Mouse (Mus musculus) limb, embryonic 13.5 days (tissue): ENCODE data around the gene Morn3. TPM values are rescaled to one million over a fixed set of nuclear protein-coding genes. Genes with fewer than 3 reads are reported as not detected.

ENCODE experiments used
- ATAC-seq: fragments of 200-750 bp; cut with Nextera tagmentation; 2 replicates; pipeline ENCODE4 v1.8.0; 2017; ENCODE audit warnings: low read depth, moderate number of reproducible peaks, moderate TSS enrichment; ENCODE audit not compliant: low FRiP score
- H3K27ac ChIP-seq: fragments of 300-500 bp; sonication (generic); 2 replicates; pipeline ENCODE4 v1.5.1; 2015; ENCODE audit warnings: inconsistent platforms, mild to moderate bottlenecking, moderate library complexity
- H3K27me3 ChIP-seq: fragments of 300-500 bp; sonication (generic); 2 replicates; pipeline ENCODE4 v1.6.1; 2015; ENCODE audit warnings: mild to moderate bottlenecking, inconsistent platforms
- H3K36me3 ChIP-seq: fragments of 300-500 bp; sonication (generic); 2 replicates; pipeline ENCODE4 v1.6.1; 2015; ENCODE audit warnings: inconsistent platforms, mild to moderate bottlenecking, moderate library complexity
- H3K4me1 ChIP-seq: fragments of 300-500 bp; sonication (generic); 2 replicates; pipeline ENCODE4 v1.6.1; 2015; ENCODE audit warnings: inconsistent platforms
- H3K4me2 ChIP-seq: fragments of 300-500 bp; sonication (generic); replicated peaks from 2 replicates; pipeline ENCODE4 v1.6.1; 2015; ENCODE audit warnings: inconsistent platforms, mild to moderate bottlenecking, moderate library complexity
- H3K4me3 ChIP-seq: fragments of 300-500 bp; sonication (generic); 2 replicates; pipeline ENCODE4 v1.5.1; 2015; ENCODE audit warnings: moderate library complexity, mild to moderate bottlenecking, inconsistent platforms
- H3K9ac ChIP-seq: fragments of 300-500 bp; sonication (generic); 2 replicates; pipeline ENCODE4 v1.6.1; 2015; ENCODE audit warnings: mild to moderate bottlenecking, inconsistent platforms
- H3K9me3 ChIP-seq: fragments of 300-500 bp; sonication (generic); 2 replicates; pipeline ENCODE4 v1.6.1; 2016; ENCODE audit warnings: inconsistent platforms
- WGBS: fragments of 180-500 bp; shearing (Covaris S2); methylation state at CpG from one replicate; pipeline ENCODE4 v1.1.7; 2015; 5-methylcytosine and 5-hydroxymethylcytosine counted together
- polyA plus RNA-seq: library from polyadenylated mRNA; unstranded; fragments of >200 nt; fragmentation: Nextera tagmentation; extraction: Ambion mirVana; gene quantifications from 2 replicates; pipeline ENCODE4 v1.2.1, GENCODE M21; 2015

Morn3 gene
- polyA plus RNA-seq, 1 experiment from 2014 or later, result not detected

DNA sequence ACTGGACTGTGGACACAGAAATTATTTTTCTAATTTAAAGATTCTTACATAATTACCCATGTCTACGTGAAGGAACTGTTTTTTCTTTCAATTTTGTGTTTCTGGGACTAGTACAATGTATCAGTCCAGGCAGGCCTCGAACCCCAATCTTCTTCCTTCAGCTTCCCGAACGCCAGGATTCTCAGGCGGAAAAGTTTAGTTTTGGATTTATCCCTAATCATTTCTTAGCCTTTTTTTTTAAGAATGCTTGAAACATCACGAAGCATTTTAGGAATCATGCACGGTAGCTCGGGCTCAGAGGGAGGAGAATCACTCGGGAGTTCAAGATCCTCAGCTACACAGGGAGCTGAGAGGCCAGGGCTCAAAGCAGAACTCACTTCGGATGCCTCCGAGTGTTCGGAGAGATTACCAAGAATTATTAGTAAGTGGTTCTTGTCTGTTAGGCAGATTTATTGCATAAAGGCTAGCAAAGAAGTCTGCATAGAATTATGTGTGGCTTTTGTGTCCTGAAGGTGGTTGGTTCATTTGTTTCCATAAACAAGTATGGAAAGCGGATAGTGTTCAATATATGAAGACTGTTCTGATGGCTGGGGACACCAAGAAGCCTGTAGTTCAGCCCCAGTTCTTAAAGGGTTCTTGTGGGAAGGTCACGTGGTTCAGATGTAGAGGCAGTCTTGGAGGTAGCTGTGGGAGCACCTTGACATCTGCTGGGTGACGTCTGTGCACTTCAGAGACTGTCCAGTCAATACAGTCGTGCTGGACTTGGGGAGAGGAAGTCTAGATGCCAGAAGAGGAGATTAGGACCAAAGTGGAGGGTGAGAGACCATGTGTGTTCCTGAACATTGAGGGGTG lies 11.7 kb upstream of the Morn3 start:
- H3K4me3 ChIP-seq, result peak overlapping the region; percentile 40
- H3K4me1 ChIP-seq, result peaks cover 18% of the 10 kb centered on the region
- ATAC-seq, result no peak
- H3K9me3 ChIP-seq, result no peaks in the 10 kb centered on the region
- peak overlapping the region; percentile 23; the same call in 1 of the 2 replicates for H3K27ac ChIP-seq
- 44% methylated on average over 16 of the region's 16 CpGs for WGBS
- H3K27me3 ChIP-seq, result no peaks in the 10 kb centered on the region
- peak overlapping the region; percentile 57 for H3K4me2 ChIP-seq
- H3K9ac ChIP-seq, result peak overlapping the region; percentile 40
- no peaks in the 10 kb centered on the region for H3K36me3 ChIP-seq

- Histone ChIP-seq H3K27ac (peak overlapping the region; percentile 23; the same call in 1 of the 2 replicates), H3K4me3 (peak overlapping the region; percentile 40), H3K36me3 (no peaks in the 10 kb centered on the region), H3K9ac (peak overlapping the region; percentile 40), H3K4me2 (peak overlapping the region; percentile 57), H3K27me3 (no peaks in the 10 kb centered on the region), H3K9me3 (no peaks in the 10 kb centered on the region), H3K4me1 (peaks cover 18% of the 10 kb centered on the region)
- 8% methylated on average over 48 of the region's 48 CpGs for WGBS
- ATAC-seq, result peak; percentile 90
Observed at GRCm38 (mm10) chr5:123057366-123058250, 10.8 kb upstream of the Morn3 start.

DNA sequence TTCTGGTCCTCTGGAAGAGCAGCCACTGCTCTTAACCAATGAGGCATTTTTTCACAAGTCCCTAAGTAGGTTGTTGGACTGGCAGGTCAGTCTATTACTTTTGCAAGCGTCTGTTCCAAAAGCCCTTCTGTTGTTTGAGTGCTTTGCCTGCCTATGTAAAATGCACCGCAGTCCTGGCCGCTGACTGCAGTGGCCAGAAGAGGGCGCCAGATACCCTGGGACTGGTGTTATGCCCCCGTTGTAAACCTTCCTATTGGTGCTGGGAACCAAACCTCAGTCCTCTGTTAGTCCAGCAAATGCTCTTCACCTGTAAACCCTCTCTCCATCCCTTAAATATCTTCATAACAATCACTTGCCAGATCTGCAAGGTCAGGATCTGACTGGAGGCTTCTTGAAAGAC lies 4.9 kb upstream of the Morn3 start:
- 79% methylated on average over 5 of the region's 5 CpGs for WGBS
- ATAC-seq, result no peak

DNA sequence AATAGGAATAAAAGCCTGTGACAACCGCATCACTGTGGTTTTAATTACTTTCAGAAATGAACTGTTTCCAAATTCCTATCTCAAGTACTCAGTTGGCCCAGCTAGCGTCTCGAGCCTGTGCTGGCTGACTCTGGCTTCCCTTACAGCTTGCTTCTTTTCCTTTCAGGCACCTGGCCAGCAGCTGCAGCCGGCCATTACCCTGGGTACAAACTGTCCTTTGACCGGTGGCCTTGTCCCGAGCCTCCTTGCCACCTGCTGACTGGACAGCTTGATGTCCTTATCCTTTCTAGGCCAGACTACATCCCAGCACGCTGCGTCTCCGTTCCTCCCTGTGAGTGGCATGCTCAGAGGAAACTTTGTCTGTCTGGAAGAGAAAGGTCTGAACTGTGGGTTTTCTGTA lies 4.1 kb upstream of the Morn3 start:
- no peak overlapping the region for H3K4me2 ChIP-seq
- 77% methylated on average over 9 of the region's 9 CpGs for WGBS

More for the DNA sequence above, 4.9 kb upstream of the Morn3 start:
- Histone ChIP-seq H3K4me1 (peaks cover 7% of the 10 kb centered on the region), H3K9me3 (no peaks in the 10 kb centered on the region), H3K36me3 (no peaks in the 10 kb centered on the region; the same call in 1 of the 2 replicates), H3K27ac (no peak overlapping the region), H3K4me3 (no peak overlapping the region), H3K4me2 (no peak overlapping the region), H3K9ac (no peak overlapping the region), H3K27me3 (no peaks in the 10 kb centered on the region)

DNA sequence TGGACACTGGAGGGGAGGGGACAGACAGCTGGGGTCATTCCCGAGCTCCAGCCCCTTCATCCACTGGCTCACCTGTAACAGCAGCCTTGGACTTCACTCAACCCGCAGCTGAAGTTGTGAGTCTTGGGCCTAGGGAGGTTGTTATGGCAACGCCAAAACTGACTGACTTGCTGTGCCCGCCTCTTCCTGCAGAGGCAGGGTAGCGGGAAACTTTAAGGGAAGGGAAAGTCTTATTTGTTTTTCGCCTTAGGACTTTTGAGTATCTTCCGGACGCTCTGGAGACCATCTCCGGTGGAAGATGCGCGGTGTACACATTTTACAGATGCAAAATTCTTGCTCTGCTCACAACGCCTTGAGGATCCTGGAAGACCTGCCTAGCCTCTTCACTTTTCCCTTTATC lies 2.5 kb upstream of the Morn3 start:
- ATAC-seq, result peak; percentile 77
- H3K4me1 ChIP-seq, result peaks cover 11% of the 10 kb centered on the region
- H3K4me3 ChIP-seq, result peak overlapping the region; percentile 31
- H3K9me3 ChIP-seq, result no peaks in the 10 kb centered on the region
- no peaks in the 10 kb centered on the region for H3K27me3 ChIP-seq
- 6% methylated on average over 12 of the region's 12 CpGs for WGBS
- H3K9ac ChIP-seq, result peak overlapping the region; percentile 57
- H3K36me3 ChIP-seq, result no peaks in the 10 kb centered on the region; the same call in 1 of the 2 replicates
- H3K4me2 ChIP-seq, result peak overlapping the region; percentile 60
- peak overlapping the region; percentile 34; the same call in 1 of the 2 replicates for H3K27ac ChIP-seq

More for the DNA sequence above, 4.1 kb upstream of the Morn3 start:
- H3K9me3 ChIP-seq, result no peaks in the 10 kb centered on the region
- H3K27me3 ChIP-seq, result no peaks in the 10 kb centered on the region
- peaks cover 7% of the 10 kb centered on the region for H3K4me1 ChIP-seq
- no peaks in the 10 kb centered on the region; the same call in 1 of the 2 replicates for H3K36me3 ChIP-seq
- H3K27ac ChIP-seq, result no peak overlapping the region
- ATAC-seq, result no peak
- no peak overlapping the region for H3K9ac ChIP-seq
- H3K4me3 ChIP-seq, result no peak overlapping the region

GRCm38 (mm10) chr5:123045561-123046295 lies 1.1 kb downstream of the Morn3 start:
- 26% methylated on average over 9 of the region's 9 CpGs for WGBS
- ATAC-seq, result 0 out of 2 replicates have a peak, but pooled peaks have one; percentile 24
- H3K27me3 ChIP-seq, result no peaks in the 10 kb centered on the region
- no peak overlapping the region for H3K4me2 ChIP-seq
- no peaks in the 10 kb centered on the region for H3K36me3 ChIP-seq
- no peak overlapping the region for H3K4me3 ChIP-seq
- H3K4me1 ChIP-seq, result peaks cover 11% of the 10 kb centered on the region
- no peak overlapping the region for H3K9ac ChIP-seq
- no peak overlapping the region for H3K27ac ChIP-seq
- no peaks in the 10 kb centered on the region for H3K9me3 ChIP-seq

GRCm38 (mm10) chr5:123043856-123044255 lies 3.0 kb downstream of the Morn3 start:
- no peak overlapping the region for H3K4me3 ChIP-seq
- H3K9me3 ChIP-seq, result no peaks in the 10 kb centered on the region
- H3K4me1 ChIP-seq, result peaks cover 12% of the 10 kb centered on the region
- no peak overlapping the region for H3K4me2 ChIP-seq
- no peaks in the 10 kb centered on the region for H3K27me3 ChIP-seq
- no peak overlapping the region for H3K9ac ChIP-seq
- H3K36me3 ChIP-seq, result no peaks in the 10 kb centered on the region
- ATAC-seq, result no peak
- H3K27ac ChIP-seq, result no peak overlapping the region
- WGBS, result 23% methylated on average over 7 of the region's 7 CpGs

GRCm38 (mm10) chr5:123040796-123041195 lies 6.0 kb downstream of the Morn3 start:
- 68% methylated on average over 7 of the region's 7 CpGs for WGBS
- no peak overlapping the region for H3K4me2 ChIP-seq
- H3K4me1 ChIP-seq, result peaks cover 13% of the 10 kb centered on the region
- no peak overlapping the region for H3K27ac ChIP-seq
- no peak overlapping the region for H3K4me3 ChIP-seq
- H3K27me3 ChIP-seq, result no peaks in the 10 kb centered on the region
- H3K9me3 ChIP-seq, result no peaks in the 10 kb centered on the region
- H3K9ac ChIP-seq, result no peak overlapping the region
- ATAC-seq, result no peak
- no peaks in the 10 kb centered on the region for H3K36me3 ChIP-seq

DNA sequence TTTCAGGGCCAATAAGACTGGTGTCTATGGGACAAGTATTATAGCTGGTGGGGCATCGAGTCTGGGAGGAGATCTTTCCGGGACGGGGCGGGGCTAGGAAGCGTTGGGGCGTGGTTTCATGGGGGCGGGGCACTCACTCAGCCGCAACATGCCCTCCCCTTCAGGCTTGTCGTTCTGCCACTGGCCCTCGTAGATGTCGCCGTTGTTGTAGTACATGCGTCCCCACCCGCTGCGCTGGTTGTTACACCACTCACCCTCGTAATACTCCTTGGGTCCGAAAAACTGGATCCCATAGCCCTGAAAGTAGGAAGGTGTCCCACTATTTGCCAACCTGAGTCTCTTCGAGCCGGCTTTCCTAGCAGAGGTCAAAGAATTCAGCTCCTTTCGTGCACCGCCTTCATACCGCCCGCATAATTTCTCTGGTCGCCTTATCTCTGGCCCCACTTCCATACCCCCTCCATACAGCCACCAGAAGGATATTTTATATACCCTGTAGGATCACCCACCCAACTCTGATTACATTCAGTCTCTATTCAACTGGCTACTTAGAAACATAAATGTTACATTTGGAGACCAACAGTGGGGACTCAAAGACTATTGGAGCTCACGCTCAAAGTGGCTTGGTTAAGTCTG lies 7.6 kb downstream of the Morn3 start:
- H3K36me3 ChIP-seq, result no peaks in the 10 kb centered on the region
- no peaks in the 10 kb centered on the region for H3K27me3 ChIP-seq
- ATAC-seq, result 0 out of 2 replicates have a peak, but pooled peaks have one; percentile 15
- H3K4me1 ChIP-seq, result peaks cover 14% of the 10 kb centered on the region
- no peaks in the 10 kb centered on the region for H3K9me3 ChIP-seq
- H3K4me2 ChIP-seq, result peak overlapping the region; percentile 63
- no peak overlapping the region for H3K9ac ChIP-seq
- H3K4me3 ChIP-seq, result peak overlapping the region; percentile 34
- 5% methylated on average over 25 of the region's 25 CpGs for WGBS
- H3K27ac ChIP-seq, result no peak overlapping the region

DNA sequence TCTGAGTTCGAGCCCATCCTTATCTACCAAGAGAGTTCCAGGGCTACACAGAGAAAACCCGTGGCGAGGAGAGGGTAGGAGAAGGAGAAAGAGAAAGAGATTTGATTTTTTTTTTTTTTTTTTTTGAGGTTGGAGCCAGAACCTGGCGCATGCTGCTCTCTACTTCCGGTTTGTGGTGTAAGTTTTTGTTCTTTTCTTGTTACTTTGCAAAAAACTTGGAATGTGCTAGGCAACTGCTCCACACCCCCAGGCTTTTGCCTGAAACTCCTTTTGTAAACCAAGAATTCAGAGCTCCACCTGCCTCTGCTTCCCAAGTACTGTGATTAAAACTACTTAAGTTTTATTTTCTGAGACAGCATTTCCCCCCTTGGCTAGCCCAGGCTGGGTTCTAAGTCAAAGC lies 8.7 kb downstream of the Morn3 start:
- H3K4me1 ChIP-seq, result peaks cover 14% of the 10 kb centered on the region
- H3K27me3 ChIP-seq, result no peaks in the 10 kb centered on the region
- H3K36me3 ChIP-seq, result no peaks in the 10 kb centered on the region
- no peak overlapping the region for H3K4me3 ChIP-seq
- WGBS, result 85% methylated on average over 5 of the region's 5 CpGs
- H3K27ac ChIP-seq, result no peak overlapping the region
- no peak overlapping the region for H3K4me2 ChIP-seq
- no peaks in the 10 kb centered on the region for H3K9me3 ChIP-seq
- ATAC-seq, result no peak
- H3K9ac ChIP-seq, result no peak overlapping the region

DNA sequence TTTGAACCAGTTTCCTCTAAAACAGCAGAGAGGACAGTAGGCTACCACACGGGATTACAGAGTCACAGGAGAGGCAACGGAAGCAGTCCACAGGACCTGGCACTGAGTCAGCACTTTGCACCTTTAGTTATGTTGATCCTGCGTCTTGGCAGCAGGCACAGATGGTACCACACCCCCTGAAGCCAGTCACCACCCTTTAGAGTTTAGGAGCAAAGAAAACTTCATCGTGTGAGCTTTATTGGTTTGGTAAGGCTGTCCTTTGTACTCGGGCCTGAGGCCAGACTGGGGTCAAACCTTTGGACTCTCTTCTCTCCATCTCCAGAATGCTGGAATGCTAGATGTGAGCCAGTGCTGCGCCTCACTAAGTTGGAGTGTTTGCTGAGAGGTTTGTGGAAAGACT lies 11.3 kb downstream of the Morn3 start:
- Histone ChIP-seq H3K27ac (no peak overlapping the region), H3K9ac (no peak overlapping the region)
- WGBS, result 20% methylated on average over 6 of the region's 6 CpGs

More for the DNA sequence above, 11.3 kb downstream of the Morn3 start:
- H3K4me1 ChIP-seq, result peaks cover 14% of the 10 kb centered on the region
- H3K4me3 ChIP-seq, result no peak overlapping the region
- no peak for ATAC-seq
- H3K27me3 ChIP-seq, result no peaks in the 10 kb centered on the region
- no peaks in the 10 kb centered on the region for H3K9me3 ChIP-seq
- H3K36me3 ChIP-seq, result peaks cover 18% of the 10 kb centered on the region
- no peak overlapping the region for H3K4me2 ChIP-seq
